8 mouse cellular contexts compared by ENCODE assay signal in genomic region chrX:160995131-160995667, GRCm38 (mm10). TPM values are rescaled to one million over a fixed set of nuclear protein-coding genes. Genes with fewer than 3 reads are reported as not detected.
DNase-seq lines count a peak whose midpoint lies in the region; ATAC-seq and TF ChIP-seq lines count a peak whose summit lies in the region.

No protein-coding gene starts in this region.

- ATAC-seq in Patski, result peak; percentile 48
- ATAC-seq in forebrain, embryonic 12.5 days (ENCODE audit: low FRiP score), result peak; percentile 52
- ATAC-seq in stomach, embryonic 15.5 days (ENCODE audit: insufficient read depth, low FRiP score, low read depth), result peak; percentile 17; the same call in 1 of the 2 replicates

- H3K4me1 ChIP-seq in forebrain, embryonic 12.5 days, result peaks cover 5% of the 10 kb centered on the region; the same call in 1 of the 2 replicates
- H3K4me1 ChIP-seq in megakaryocyte, embryonic 14.5 days, result no peaks in the 10 kb centered on the region
- H3K4me1 ChIP-seq in stomach, embryonic 15.5 days, result no peaks in the 10 kb centered on the region

- no peaks in the 10 kb centered on the region for H3K36me3 ChIP-seq in forebrain, embryonic 12.5 days (replicated peaks)
- H3K36me3 ChIP-seq in megakaryocyte, embryonic 14.5 days (replicated peaks; ENCODE audit: low read length), result no peaks in the 10 kb centered on the region
- H3K36me3 ChIP-seq in stomach, embryonic 15.5 days, result no peaks in the 10 kb centered on the region

- peaks cover 23% of the 10 kb centered on the region for H3K27me3 ChIP-seq in Patski
- H3K27me3 ChIP-seq in forebrain, embryonic 12.5 days, result peaks cover 19% of the 10 kb centered on the region
- H3K27me3 ChIP-seq in megakaryocyte, embryonic 14.5 days (replicated peaks), result peaks cover 20% of the 10 kb centered on the region
- no peaks in the 10 kb centered on the region for H3K27me3 ChIP-seq in stomach, embryonic 15.5 days (replicated peaks)

- peak overlapping the region; percentile 62 for H3K4me3 ChIP-seq in forebrain, embryonic 12.5 days (replicated peaks)
- peak overlapping the region; percentile 94 for H3K4me3 ChIP-seq in megakaryocyte, embryonic 14.5 days (replicated peaks)
- peak overlapping the region; percentile 55 for H3K4me3 ChIP-seq in stomach, embryonic 15.5 days (replicated peaks)

- H3K9ac ChIP-seq in forebrain, embryonic 12.5 days, result peak overlapping the region; percentile 44
- no peak overlapping the region for H3K9ac ChIP-seq in stomach, embryonic 15.5 days

- in situ Hi-C loops in Patski (cut with MboI; ENCODE audit: low pct_unique_long_range_greater_than_20kb), result no loop called here

- TF ChIP-seq CTCF in Patski (IDR thresholded peaks at IDR 0.05), result no peak

- WGBS in forebrain, embryonic 12.5 days, result 18% methylated on average over 31 of the region's 31 CpGs
- 15% methylated on average over 29 of the region's 31 CpGs for WGBS in stomach, embryonic 15.5 days

- H3K4me2 ChIP-seq in forebrain, embryonic 12.5 days, result peak overlapping the region; percentile 38
- peak overlapping the region; percentile 48 for H3K4me2 ChIP-seq in stomach, embryonic 15.5 days

- DNase-seq in adrenal gland, postnatal 14 days, result peak; percentile 58
- DNase-seq in adrenal gland, adult 2 months, result no peak
- DNase-seq in Patski (ENCODE audit: low read depth, low spot score), result no peak
- peak; percentile 5 for DNase-seq in heart, postnatal 25 days (ENCODE audit: low spot score)
- peak; percentile 15 to 24 for DNase-seq in layer of hippocampus, postnatal 25 days (ENCODE audit: extremely low spot score in 1 of 2, low spot score in 1 of 2)

- POLR2A ChIA-PET in Patski (lab: Charles Lee), result interaction anchor here (0.7 kb wide), 1 partner anchor 1073 kb away, joined by 3 read pairs; no protein-coding TSS in a partner anchor

- intact Hi-C loops in heart, postnatal 25 days (cut with DNase I), result loop anchor here (5.0 kb wide), 1 partner anchor 228 kb away; the partner anchor contains the start of gene Rs1

- peak overlapping the region; percentile 85 for H3K27ac ChIP-seq in forebrain, embryonic 12.5 days
- H3K27ac ChIP-seq in stomach, embryonic 15.5 days, result peak overlapping the region; percentile 71

- no peaks in the 10 kb centered on the region for H3K9me3 ChIP-seq in forebrain, embryonic 12.5 days
- 0 out of 2 replicates have a peak, but pooled peaks cover 4% of the 10 kb centered on the region for H3K9me3 ChIP-seq in megakaryocyte, embryonic 14.5 days
- H3K9me3 ChIP-seq in stomach, embryonic 15.5 days, result no peaks in the 10 kb centered on the region

- CTCF ChIA-PET in Patski (lab: Charles Lee), result interaction anchor here (1.4 kb wide), 1 partner anchor 39 kb away, joined by 3 read pairs; no protein-coding TSS in a partner anchor

RNA-seq across cellular contexts. Expression of gene Cdkl5, which starts 0.7 kb away (rescaled TPM):
- total RNA-seq in adrenal gland, postnatal 14 days (2021), result 13.8 and 14.2 TPM in 2 replicates
- total RNA-seq in adrenal gland, adult 2 months (2021), result 10 to 100 TPM; 14.5 to 19.0 TPM
- 0.62 and 1.1 TPM in 2 replicates for polyA plus RNA-seq in adrenal gland, adult 2 months (2012; rRNA removed)
- polyA plus RNA-seq in Patski (2021), result 6.9 TPM
- 4.0 and 4.5 TPM in 2 replicates for polyA plus RNA-seq in forebrain, embryonic 12.5 days (2016; fragmentation: Nextera tagmentation; extraction: Ambion mirVana)
- total RNA-seq in heart, postnatal 25 days (2021), result 1 to 10 TPM; 5.6 to 6.6 TPM
- total RNA-seq in layer of hippocampus, postnatal 25 days (2021), result 100 to 1,000 TPM; 103 to 116 TPM
- polyA plus RNA-seq in megakaryocyte, embryonic 14.5 days (2012; ENCODE audit: insufficient read depth, low replicate concordance), result not detected in 2 replicates
- 2.6 and 3.1 TPM in 2 replicates for polyA plus RNA-seq in stomach, embryonic 15.5 days (2015; fragmentation: Nextera tagmentation; extraction: Ambion mirVana)

Comparison
In these comparisons a context has a peak if more than half of its experiments do, and no peak if none do; other contexts are left out.
1. DNase-seq: peak in adrenal gland, postnatal 14 days (single experiment), heart, postnatal 25 days (single experiment) and layer of hippocampus, postnatal 25 days (2 of 2); none in adrenal gland, adult 2 months (single experiment) and Patski (single experiment).
2. Peak in every context shown above with its lines, with median percentiles within 50 percentile points of each other: ATAC-seq and H3K4me3 ChIP-seq.